Mouse (Mus musculus) liver, embryonic 11.5 days (tissue): ENCODE results near the gene Col26a1. TPM values are rescaled to one million over a fixed set of nuclear protein-coding genes. Genes with fewer than 3 reads are reported as not detected.
A peak's percentile ranks its signal among the peaks of the same experiment; 100 is the strongest.

Experiments
- ATAC-seq: fragments of 200-750 bp; cut with Nextera tagmentation; replicated peaks from 2 replicates; pipeline ENCODE4 v1.8.0; 2017; ENCODE audit warnings: moderate number of reproducible peaks, mild to moderate bottlenecking, moderate TSS enrichment, moderate library complexity; ENCODE audit not compliant: low FRiP score
- DNase-seq: peaks from one replicate; pipeline ENCODE4 v3.0.0-alpha.2; 2017; ENCODE audit warnings: low spot score
- H3K27ac ChIP-seq: fragments of 300-500 bp; sonication (generic); 2 replicates; pipeline ENCODE4 v1.5.1; 2014; ENCODE audit warnings: mild to moderate bottlenecking, low read depth, low read length, control low read depth
- H3K27me3 ChIP-seq: fragments of 300-500 bp; sonication (generic); replicated peaks from 2 replicates; pipeline ENCODE4 v1.6.1; 2014; ENCODE audit warnings: low read length, mixed read lengths; ENCODE audit not compliant: control insufficient read depth, insufficient read depth
- H3K36me3 ChIP-seq: fragments of 300-500 bp; sonication (generic); 2 replicates; pipeline ENCODE4 v1.6.1; 2014; ENCODE audit warnings: mild to moderate bottlenecking, low read length, moderate library complexity, mixed read lengths; ENCODE audit not compliant: control insufficient read depth, insufficient read depth
- H3K4me1 ChIP-seq: fragments of 300-500 bp; sonication (generic); replicated peaks from 2 replicates; pipeline ENCODE4 v1.6.1; 2014; ENCODE audit warnings: low read length, mixed read lengths; ENCODE audit not compliant: control insufficient read depth, insufficient read depth
- H3K4me2 ChIP-seq: fragments of 300-500 bp; sonication (generic); 2 replicates; pipeline ENCODE4 v1.6.1; 2014; ENCODE audit warnings: mild to moderate bottlenecking, control low read depth, moderate library complexity
- H3K4me3 ChIP-seq: fragments of 300-500 bp; sonication (generic); 2 replicates; pipeline ENCODE4 v1.5.1; 2014; ENCODE audit warnings: low read depth, low read length, control low read depth
- H3K9ac ChIP-seq: fragments of 300-500 bp; sonication (generic); 2 replicates; pipeline ENCODE4 v1.6.1; 2014; ENCODE audit warnings: low read depth, low read length, control low read depth
- H3K9me3 ChIP-seq: fragments of 300-500 bp; sonication (generic); 2 replicates; pipeline ENCODE4 v1.6.1; 2016; ENCODE audit warnings: low read length, inconsistent platforms, mixed read lengths; ENCODE audit not compliant: control insufficient read depth
- WGBS: fragments of 180-500 bp; shearing (Covaris S2); extraction: QIAGEN DNeasy Blood & Tissue Kit; methylation state at CpG from one replicate; pipeline ENCODE4 v1.1.7; 2014; 5-methylcytosine and 5-hydroxymethylcytosine counted together
- polyA plus RNA-seq: library from polyadenylated mRNA; unstranded; fragments of >200 nt; fragmentation: Nextera tagmentation; extraction: Ambion mirVana; gene quantifications from 2 replicates; pipeline ENCODE4 v1.2.1, GENCODE M21; 2014

Gene Col26a1
- polyA plus RNA-seq, 1 experiment from 2014 or later: 9.8 TPM

DNA sequence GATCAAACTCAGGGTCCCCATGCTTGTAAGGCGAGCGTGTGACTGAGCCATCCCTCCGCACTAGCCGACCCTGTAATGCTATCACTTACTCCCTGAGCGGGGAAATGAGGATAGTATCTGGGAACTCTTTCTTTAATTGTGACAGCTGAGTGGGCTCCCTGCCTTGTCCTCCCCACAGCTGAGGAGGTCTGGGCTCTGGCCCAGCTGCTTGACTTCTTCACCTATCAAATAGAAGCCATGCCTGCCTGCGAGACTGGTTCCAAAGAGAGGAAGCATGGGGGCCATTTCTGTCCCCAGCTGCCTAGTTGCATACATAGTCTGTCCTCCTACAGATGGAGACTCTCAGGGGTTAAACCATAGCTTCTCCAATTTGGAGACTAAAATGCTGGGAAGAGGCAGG, 78.0 kb downstream of the Col26a1 start:
- 75% methylated on average over 6 of the region's 6 CpGs for WGBS
- H3K9me3 ChIP-seq: no peaks in the 10 kb centered on the region
- no peak overlapping the region for H3K4me2 ChIP-seq
- DNase-seq (no peak), ATAC-seq (no peak)
- no peaks in the 10 kb centered on the region for H3K36me3 ChIP-seq
- H3K4me1 ChIP-seq: no peaks in the 10 kb centered on the region; the same call in 1 of the 2 replicates
- no peak overlapping the region for H3K9ac ChIP-seq
- no peak overlapping the region for H3K27ac ChIP-seq
- H3K4me3 ChIP-seq: no peak overlapping the region
- H3K27me3 ChIP-seq: no peaks in the 10 kb centered on the region

DNA sequence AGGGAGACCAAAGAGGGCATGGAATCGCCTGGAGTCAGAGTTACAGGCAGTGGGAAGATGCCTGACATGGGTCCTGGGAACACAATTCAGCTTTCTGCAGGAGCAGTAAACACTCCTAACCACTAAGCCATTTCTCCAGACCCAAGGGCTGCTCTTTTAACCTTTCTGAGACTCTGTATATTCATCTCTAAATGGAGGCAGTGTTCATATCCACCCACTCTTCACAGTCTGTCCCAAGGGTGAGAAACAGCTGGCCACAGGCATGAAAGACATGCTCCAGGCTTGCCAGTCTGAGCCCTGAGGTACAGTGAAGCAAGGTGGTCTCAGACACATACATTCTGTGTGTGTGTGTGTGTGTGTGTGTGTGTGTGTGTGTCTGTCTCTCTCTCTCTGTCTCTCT, 78.8 kb downstream of the Col26a1 start:
- Histone ChIP-seq H3K4me2 (no peak overlapping the region), H3K27me3 (no peaks in the 10 kb centered on the region), H3K4me3 (no peak overlapping the region), H3K36me3 (no peaks in the 10 kb centered on the region), H3K9me3 (no peaks in the 10 kb centered on the region), H3K9ac (no peak overlapping the region), H3K4me1 (no peaks in the 10 kb centered on the region; the same call in 1 of the 2 replicates), H3K27ac (no peak overlapping the region)
- no peak for ATAC-seq
- 43% methylated on average over 1 of the region's 1 CpGs for WGBS
- no peak for DNase-seq

DNA sequence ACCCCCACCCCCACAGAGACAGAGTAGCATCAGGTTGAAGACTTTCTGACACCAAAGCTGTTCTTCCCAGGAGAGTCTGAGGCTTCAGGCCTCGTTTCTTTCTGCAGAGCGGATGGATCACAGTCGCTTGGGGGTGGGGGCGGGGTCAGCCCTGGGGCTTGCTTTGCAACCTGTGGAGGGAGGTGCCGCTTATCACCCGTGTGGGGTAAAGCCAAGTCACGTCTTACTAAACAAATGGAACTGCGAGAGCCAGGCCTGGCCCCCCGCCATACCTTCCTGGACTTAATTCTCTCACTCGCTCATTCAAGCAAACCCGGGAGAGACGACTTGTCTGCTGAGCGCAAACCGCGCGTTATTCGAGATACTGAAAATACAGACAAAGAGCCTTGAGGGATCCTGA, 80.3 kb downstream of the Col26a1 start:
- peak overlapping the region; percentile 27 for H3K4me2 ChIP-seq
- H3K27me3 ChIP-seq: no peaks in the 10 kb centered on the region
- ATAC-seq (no peak), DNase-seq (no peak)
- no peak overlapping the region for H3K9ac ChIP-seq
- H3K27ac ChIP-seq: no peak overlapping the region
- H3K4me3 ChIP-seq: no peak overlapping the region
- H3K36me3 ChIP-seq: no peaks in the 10 kb centered on the region
- no peaks in the 10 kb centered on the region; the same call in 1 of the 2 replicates for H3K4me1 ChIP-seq
- WGBS: 14% methylated on average over 17 of the region's 17 CpGs
- H3K9me3 ChIP-seq: no peaks in the 10 kb centered on the region

GRCm38 (mm10) chr5:136796917-136797316, 86.1 kb downstream of the Col26a1 start:
- H3K27ac ChIP-seq: no peak overlapping the region
- no peaks in the 10 kb centered on the region for H3K9me3 ChIP-seq
- ATAC-seq (no peak), DNase-seq (no peak)
- H3K4me2 ChIP-seq: no peak overlapping the region
- H3K4me1 ChIP-seq: peaks cover 2% of the 10 kb centered on the region; the same call in 1 of the 2 replicates
- 4% methylated on average over 2 of the region's 2 CpGs for WGBS
- H3K9ac ChIP-seq: no peak overlapping the region; the same call in 1 of the 2 replicates
- H3K36me3 ChIP-seq: no peaks in the 10 kb centered on the region
- no peak overlapping the region for H3K4me3 ChIP-seq
- H3K27me3 ChIP-seq: no peaks in the 10 kb centered on the region

- no peaks in the 10 kb centered on the region for H3K27me3 ChIP-seq
- no peak overlapping the region for H3K4me2 ChIP-seq
- H3K27ac ChIP-seq: no peak overlapping the region
- H3K4me1 ChIP-seq: peaks cover 2% of the 10 kb centered on the region; the same call in 1 of the 2 replicates
- ATAC-seq: no peak
- 87% methylated on average over 15 of the region's 15 CpGs for WGBS
- H3K4me3 ChIP-seq: no peak overlapping the region
- no peaks in the 10 kb centered on the region for H3K9me3 ChIP-seq
- no peak overlapping the region for H3K9ac ChIP-seq
- H3K36me3 ChIP-seq: no peaks in the 10 kb centered on the region
- DNase-seq: no peak
These were observed 89.2 kb downstream of the Col26a1 start for GRCm38 (mm10) chr5:136793807-136794206.

- Histone ChIP-seq H3K4me3 (no peak overlapping the region), H3K27me3 (no peaks in the 10 kb centered on the region), H3K4me2 (no peak overlapping the region), H3K36me3 (no peaks in the 10 kb centered on the region), H3K9ac (no peak overlapping the region), H3K27ac (no peak overlapping the region), H3K9me3 (no peaks in the 10 kb centered on the region), H3K4me1 (peaks cover 2% of the 10 kb centered on the region; the same call in 1 of the 2 replicates)
- 78% methylated on average over 10 of the region's 10 CpGs for WGBS
- ATAC-seq (no peak), DNase-seq (no peak)
These were observed 90.5 kb downstream of the Col26a1 start for GRCm38 (mm10) chr5:136792541-136792940.

DNA sequence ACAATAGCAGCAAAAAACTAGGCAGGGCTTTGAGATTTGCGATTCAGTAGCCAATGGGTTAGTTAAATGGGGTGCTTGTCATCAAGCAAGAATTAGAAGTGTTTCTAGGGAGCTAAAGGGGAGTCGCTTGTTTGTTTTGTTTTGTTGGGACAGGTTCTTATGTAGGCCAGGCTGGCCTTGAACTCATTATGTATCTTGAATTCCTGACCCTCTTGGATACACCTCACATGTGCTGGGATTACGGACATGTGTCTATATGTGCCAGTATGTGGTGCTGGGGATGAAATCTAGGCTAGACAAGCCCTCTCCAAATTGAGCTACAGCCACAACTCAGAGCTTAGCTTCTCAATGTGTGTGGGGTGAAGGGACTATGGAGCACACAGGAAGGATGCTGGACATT, 91.8 kb downstream of the Col26a1 start:
- H3K9ac ChIP-seq: no peak overlapping the region
- H3K4me3 ChIP-seq: no peak overlapping the region
- no peaks in the 10 kb centered on the region for H3K4me1 ChIP-seq
- H3K9me3 ChIP-seq: no peaks in the 10 kb centered on the region
- ATAC-seq (no peak), DNase-seq (no peak)
- no peak overlapping the region for H3K4me2 ChIP-seq
- no peaks in the 10 kb centered on the region for H3K27me3 ChIP-seq
- no peak overlapping the region for H3K27ac ChIP-seq
- H3K36me3 ChIP-seq: no peaks in the 10 kb centered on the region
- 69% methylated on average over 3 of the region's 3 CpGs for WGBS

GRCm38 (mm10) chr5:136790570-136791196, 92.3 kb downstream of the Col26a1 start:
- H3K4me1 ChIP-seq: no peaks in the 10 kb centered on the region
- H3K4me2 ChIP-seq: no peak overlapping the region
- H3K27me3 ChIP-seq: no peaks in the 10 kb centered on the region
- H3K36me3 ChIP-seq: no peaks in the 10 kb centered on the region
- no peak overlapping the region for H3K9ac ChIP-seq
- WGBS: 18% methylated on average over 11 of the region's 11 CpGs
- ATAC-seq: no peak
- H3K9me3 ChIP-seq: no peaks in the 10 kb centered on the region
- H3K27ac ChIP-seq: no peak overlapping the region
- DNase-seq: peak; percentile 80
- no peak overlapping the region for H3K4me3 ChIP-seq

GRCm38 (mm10) chr5:136784531-136784930, 98.5 kb downstream of the Col26a1 start:
- no peak overlapping the region for H3K4me3 ChIP-seq
- WGBS: 67% methylated on average over 8 of the region's 8 CpGs
- no peak for ATAC-seq

More at GRCm38 (mm10) chr5:136784531-136784930, 98.5 kb downstream of the Col26a1 start:
- H3K4me2 ChIP-seq: no peak overlapping the region
- no peaks in the 10 kb centered on the region; the same call in 1 of the 2 replicates for H3K4me1 ChIP-seq
- no peak for DNase-seq
- H3K27ac ChIP-seq: no peak overlapping the region
- H3K36me3 ChIP-seq: no peaks in the 10 kb centered on the region
- H3K9me3 ChIP-seq: no peaks in the 10 kb centered on the region
- no peak overlapping the region for H3K9ac ChIP-seq
- H3K27me3 ChIP-seq: no peaks in the 10 kb centered on the region
